Mouse (Mus musculus) frontal cortex, postnatal 36 days (tissue): ENCODE measurements around the gene Cdsn.

Experiments used
- DNase-seq, 2 experiments: peaks; one replicate each; pipeline ENCODE4 v3.0.0; 2022; ENCODE audit warnings: low spot score in 2 of 2

The Cdsn gene

GRCm38 (mm10) chr17:35534343-35534742 lies 17.6 kb upstream of the Cdsn start:
- peak; percentile 82 to 88 for DNase-seq

DNA sequence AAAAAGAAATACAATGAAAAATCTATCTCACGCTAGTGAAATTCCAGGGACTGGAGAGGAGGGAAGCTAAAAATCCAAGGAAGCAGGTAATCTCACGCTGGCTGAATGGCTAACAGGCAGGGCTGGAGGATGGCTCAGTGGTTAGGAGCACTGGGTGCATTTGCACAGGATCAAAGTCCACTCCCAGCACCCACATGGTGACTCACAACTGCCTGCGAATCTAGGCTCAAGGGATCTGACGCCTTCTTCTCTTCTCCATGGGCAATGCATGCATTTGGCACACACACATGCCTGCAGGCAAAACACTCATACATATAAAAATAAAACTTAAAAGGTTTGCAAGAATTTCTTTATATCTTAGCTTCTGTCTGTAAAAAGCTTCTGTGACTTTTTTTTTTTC lies 14.5 kb upstream of the Cdsn start:
- DNase-seq, result peak in 1 of 2 experiments; percentile 49

GRCm38 (mm10) chr17:35538476-35538875 lies 13.5 kb upstream of the Cdsn start:
- DNase-seq, result no peak

GRCm38 (mm10) chr17:35539540-35539939 lies 12.4 kb upstream of the Cdsn start:
- DNase-seq, result no peak

DNA sequence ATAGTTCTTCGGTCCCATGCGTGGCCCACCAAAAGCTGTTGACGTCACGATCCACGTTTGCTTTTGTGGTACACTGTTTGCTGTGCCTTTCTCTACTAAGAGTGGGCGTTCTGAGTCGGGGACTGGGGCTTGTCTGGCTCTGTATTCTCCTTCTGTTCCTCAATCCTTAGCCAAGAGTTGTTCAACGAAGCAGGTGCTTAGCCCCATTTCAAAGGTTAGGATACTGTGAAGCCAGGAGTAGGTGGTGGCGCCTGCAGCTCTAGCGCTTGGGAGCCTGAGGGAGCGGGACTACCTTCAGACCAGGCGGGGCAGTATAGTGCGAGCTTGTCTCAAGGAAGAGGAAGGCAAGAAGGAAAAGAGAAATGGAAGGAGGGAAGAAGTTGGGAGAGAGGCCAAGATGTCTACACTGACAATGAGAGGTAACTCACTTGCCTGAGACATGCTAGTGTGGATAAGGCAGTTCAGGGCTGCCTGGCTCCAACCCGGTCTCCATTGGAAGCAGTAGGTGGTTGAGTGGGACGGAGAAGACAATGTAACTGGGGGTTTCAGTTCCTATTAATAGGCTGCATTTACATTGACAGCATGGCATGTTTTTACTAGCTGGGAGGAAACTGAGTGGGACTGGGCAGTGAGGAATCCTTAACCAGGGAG lies 9.0 kb upstream of the Cdsn start:
- DNase-seq, result no peak

DNA sequence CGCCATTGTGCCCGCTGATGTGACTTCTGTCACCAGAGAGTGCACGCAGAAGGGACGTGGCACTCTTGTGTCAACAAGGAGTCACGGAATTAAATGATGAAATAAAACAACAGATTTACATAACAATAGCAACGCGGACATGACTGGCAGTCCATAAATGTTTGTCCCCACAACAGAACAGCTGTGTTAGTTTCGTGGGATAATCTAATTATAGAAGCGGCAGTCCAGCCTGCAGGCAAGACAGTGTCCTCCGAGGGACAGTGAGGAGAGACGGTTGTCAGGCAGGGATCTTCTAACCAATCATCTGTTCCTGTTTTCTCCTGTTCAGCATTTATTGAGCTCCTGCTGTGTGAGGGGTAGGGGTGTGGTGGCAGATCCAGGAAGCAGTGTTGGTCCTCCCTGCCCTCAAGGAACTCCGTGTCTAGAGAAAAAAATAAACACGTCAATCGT lies 8.5 kb upstream of the Cdsn start:
- no peak for DNase-seq

GRCm38 (mm10) chr17:35544001-35544400 lies 7.9 kb upstream of the Cdsn start:
- no peak for DNase-seq

- DNase-seq, result peak; percentile 51 to 75
These were observed 7.2 kb upstream of the Cdsn start for GRCm38 (mm10) chr17:35544680-35545079.

DNA sequence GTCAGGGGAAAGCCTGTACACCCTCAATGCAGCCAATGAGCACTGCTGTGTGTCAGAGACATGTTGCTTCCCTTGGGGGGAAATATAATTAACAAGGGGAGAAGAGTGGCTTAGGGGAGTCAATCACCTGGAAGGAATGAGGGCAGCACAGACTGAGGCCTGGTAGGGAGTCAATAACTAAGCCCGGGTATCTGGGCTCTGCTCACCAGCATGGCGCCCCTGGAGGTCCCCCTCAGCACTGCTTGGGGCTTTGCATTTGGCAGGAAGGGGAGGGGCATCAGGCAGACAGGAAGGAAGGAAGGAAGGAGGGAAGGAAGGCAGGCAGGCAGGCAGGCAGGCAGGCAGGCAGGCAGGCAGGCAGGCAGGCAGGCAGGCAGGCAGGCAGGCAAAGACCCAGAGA lies 4.5 kb upstream of the Cdsn start:
- DNase-seq, result no peak

DNA sequence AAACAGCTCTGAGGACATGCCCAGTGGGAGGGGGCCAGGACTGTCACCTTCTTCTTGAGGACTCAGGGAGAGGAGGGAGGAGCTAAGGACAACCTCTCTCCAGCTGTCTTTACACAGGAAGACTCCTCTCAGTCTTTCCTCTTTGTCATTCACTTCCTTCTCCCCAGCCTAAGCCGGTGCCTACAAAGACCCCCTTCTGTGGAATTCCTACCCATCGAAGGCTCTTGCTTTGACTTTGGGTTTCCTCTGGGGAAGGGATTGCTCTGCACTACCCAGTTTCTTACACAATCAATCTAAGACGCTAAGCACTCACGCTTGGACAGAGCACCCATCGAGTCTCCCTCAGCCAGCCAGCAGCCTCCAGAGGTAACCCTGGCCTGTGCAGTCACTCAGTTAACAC lies 3.3 kb upstream of the Cdsn start:
- DNase-seq, result no peak

DNA sequence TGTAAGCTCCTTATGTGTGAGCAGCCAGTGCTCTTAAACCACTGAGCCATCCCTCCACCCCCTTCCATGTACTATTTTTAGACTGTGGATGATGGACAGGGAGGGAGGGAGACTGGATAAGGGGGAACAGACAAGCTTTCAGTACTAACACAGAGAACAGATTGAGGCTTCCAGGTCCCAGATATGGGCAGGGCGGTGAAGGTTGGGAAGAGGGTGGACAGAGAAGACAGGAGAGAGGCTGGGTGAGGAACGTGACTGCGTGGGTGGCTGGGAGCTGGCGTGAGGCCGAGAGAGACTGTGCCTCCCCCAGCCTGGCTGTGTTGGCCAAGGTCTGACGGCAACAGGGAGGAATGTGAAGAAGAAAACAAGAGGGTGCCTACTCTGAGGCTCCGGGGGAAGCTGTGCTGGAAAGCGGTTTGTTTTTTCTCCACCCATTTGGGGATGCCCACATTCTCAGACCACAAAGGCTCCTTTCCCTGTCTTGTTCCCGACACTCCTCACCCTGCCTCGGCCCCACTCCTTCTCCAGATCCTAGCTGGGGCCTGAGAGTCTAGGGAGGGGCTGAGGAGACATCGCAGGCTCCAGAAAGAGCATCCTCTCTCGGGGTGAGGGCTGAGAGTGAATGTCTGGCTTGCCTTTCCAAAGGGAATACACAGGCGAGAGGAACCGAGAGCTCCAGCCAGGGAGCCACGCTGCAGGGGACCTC lies 2.3 kb upstream of the Cdsn start:
- peak; percentile 85 to 93 for DNase-seq

DNA sequence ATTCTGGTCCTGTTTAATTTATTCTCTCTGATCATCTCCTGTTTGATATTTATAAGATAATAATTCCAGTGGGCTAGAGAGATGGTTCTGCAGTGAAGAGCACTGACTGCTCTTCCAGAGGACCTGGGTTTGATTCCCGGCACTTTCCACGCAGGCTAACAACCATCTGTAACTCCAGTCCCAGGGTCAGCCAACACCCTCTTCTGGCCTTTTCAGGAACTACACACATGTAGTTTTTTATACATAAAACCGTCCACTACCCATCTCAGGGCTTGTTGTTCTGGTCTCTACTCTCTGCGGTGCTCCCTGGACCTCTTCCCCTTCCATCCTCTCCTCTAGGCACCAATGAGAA lies 1.8 kb upstream of the Cdsn start:
- no peak for DNase-seq

DNA sequence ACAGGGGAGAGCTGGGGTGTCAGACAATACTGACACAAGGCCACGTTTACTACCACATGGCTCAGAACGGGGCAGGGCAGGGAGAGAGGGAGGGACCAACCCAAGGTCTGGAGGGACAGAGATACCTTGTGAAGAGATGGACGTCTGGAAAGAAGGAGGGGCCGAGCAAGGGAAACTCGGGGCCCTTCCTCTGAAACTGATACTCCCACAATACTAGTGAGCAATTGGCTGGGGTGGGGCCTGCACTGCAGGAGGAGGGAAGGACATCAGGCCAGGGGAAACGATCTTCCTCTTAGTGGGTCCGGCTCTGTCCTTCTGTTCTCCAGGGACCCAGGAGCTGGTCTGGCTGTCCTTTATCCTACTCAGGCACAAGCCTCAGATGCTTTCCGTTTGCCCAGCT lies 1.1 kb upstream of the Cdsn start:
- DNase-seq, result no peak

DNA sequence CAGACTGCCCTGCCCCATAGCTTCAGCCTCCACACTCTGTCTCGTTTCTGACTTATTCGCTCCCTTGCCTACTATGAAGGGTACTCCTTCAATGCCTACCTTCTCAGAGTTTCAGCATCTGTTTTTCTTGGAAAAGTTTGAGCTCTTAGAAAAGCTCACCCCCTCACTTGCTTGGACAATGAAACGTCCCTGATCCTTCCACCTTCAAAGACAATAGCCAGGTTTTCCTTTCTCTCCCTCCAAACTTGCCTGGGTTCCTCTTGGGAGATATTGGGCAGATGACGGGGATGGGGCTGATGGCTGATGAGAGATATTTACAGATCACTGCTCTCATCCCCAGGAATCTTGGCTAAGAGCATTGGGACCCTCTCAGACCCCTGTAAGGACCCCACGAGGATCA lies 2.4 kb downstream of the Cdsn start:
- DNase-seq, result no peak

- no peak for DNase-seq
These were observed 3.0 kb downstream of the Cdsn start for GRCm38 (mm10) chr17:35554761-35555397.

GRCm38 (mm10) chr17:35556186-35556765 lies 4.3 kb downstream of the Cdsn start:
- DNase-seq, result no peak

DNA sequence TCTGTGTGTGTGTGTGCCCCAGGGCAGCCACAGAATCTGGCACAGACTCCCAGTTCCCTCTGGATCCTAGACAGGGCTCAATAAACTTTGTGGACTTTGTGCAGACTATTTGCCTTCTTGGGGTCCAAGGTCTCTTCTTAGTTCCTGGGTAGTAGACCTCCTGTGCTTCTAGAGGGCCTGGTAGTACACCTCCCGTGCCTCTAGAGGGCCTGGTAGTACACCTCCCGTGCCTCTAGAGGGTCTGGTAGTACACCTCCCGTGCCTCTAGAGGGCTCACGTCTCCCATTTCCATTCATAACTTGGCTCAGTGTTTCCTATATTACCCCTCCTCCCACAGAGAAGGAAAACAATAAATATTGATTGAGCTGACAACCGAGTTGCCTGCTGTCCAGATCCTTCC lies 4.9 kb downstream of the Cdsn start:
- DNase-seq, result peak in 1 of 2 experiments; percentile 40

GRCm38 (mm10) chr17:35557351-35557750 lies 5.4 kb downstream of the Cdsn start:
- no peak for DNase-seq

GRCm38 (mm10) chr17:35558216-35558615 lies 6.3 kb downstream of the Cdsn start:
- DNase-seq, result no peak

GRCm38 (mm10) chr17:35567150-35567549 lies 15.2 kb downstream of the Cdsn start, which contains the start of gene 2300002M23Rik:
Gene 2300002M23Rik (plus strand): TSS chr17:35567450.
- DNase-seq, result no peak

- DNase-seq, result no peak
These were observed 15.8 kb downstream of the Cdsn start for GRCm38 (mm10) chr17:35567767-35568166.

DNA sequence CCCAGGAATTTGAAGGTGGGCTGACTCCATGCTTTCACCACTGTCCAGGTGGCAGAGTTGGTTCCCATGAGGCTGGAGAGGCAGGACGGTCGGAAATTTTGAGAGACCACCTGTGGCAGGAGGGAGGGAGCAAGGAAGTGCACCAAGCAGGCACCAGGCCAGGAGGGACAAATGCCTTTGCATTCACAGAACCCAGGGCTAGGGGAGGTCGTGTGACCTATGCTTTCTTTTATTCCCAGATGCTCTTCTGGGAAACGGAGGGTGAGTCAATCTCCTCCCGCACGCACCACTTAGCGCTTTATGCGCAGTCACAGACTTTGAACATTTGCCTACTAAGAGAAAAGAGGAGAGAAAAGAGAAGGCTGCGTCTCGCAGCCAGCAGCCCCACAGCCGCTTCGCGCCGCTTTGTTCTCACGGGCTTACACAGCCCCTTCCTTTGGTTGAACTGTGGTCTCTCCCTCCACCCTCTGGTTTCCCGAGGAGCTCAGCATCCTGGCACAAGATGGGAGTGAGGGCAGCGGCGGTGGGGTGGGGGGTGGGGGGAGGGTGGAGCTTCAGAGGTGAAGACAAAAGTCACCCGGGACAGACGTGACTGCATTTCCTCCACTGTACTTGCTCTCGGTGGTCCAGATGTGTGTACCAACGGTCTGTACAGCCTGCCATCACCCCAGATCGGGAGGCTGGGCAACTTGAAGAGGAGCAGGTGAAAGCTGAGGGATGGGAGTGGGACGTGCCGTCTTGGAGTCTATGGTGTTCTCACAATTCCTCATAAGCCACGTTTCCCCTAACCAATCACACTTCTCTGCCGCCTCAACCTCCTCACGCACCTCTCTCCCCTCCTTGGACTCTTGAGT lies 17.4 kb downstream of the Cdsn start:
- no peak for DNase-seq
